Mouse (Mus musculus) cerebellum, adult 2 months (tissue): ENCODE data around the gene Arglu1. TPM values are rescaled to one million over a fixed set of nuclear protein-coding genes. Genes with fewer than 3 reads are reported as not detected.

ENCODE experiments used
- DNase-seq, 2 experiments: peaks; one replicate each; pipeline ENCODE4 v3.0.0; 2021
- H3K27ac ChIP-seq: fragments of 200-500 bp; 2 replicates; pipeline ENCODE4 v1.5.1; 2012; ENCODE audit warnings: low read length, control low read depth, inconsistent platforms; ENCODE audit not compliant: insufficient read depth
- H3K27me3 ChIP-seq: fragments of 200-500 bp; 2 replicates; pipeline ENCODE4 v1.6.1; 2012; ENCODE audit warnings: inconsistent platforms, mild to moderate bottlenecking, low read length, moderate library complexity; ENCODE audit not compliant: control insufficient read depth, insufficient read depth
- H3K4me1 ChIP-seq: fragments of 200-500 bp; 2 replicates; pipeline ENCODE4 v1.6.1; 2011; ENCODE audit warnings: low read length; ENCODE audit not compliant: control insufficient read depth, insufficient read depth
- H3K4me3 ChIP-seq: fragments of 200-500 bp; replicated peaks from 2 replicates; pipeline ENCODE3; 2011; ENCODE audit warnings: mild to moderate bottlenecking, low read depth, low read length, control low read depth; ENCODE audit not compliant: insufficient read depth
- CTCF ChIP-seq: fragments of 200-500 bp; IDR thresholded peaks from 2 replicates; pipeline ENCODE4 v1.5.1; 2011; ENCODE audit warnings: low read depth, mild to moderate bottlenecking, control low read depth, low read length, moderate library complexity, borderline replicate concordance; ENCODE audit not compliant: insufficient read depth
- POLR2A ChIP-seq: fragments of 200-500 bp; IDR thresholded peaks from 2 replicates; pipeline ENCODE4 v1.6.1; 2011; ENCODE audit warnings: low read length, control low read depth, borderline replicate concordance; ENCODE audit not compliant: insufficient read depth
- WGBS: fragments of 180-500 bp; shearing (Covaris S2); methylation state at CpG from one replicate; pipeline ENCODE4 v1.1.7; 2018; 5-methylcytosine and 5-hydroxymethylcytosine counted together
- polyA plus RNA-seq: library from polyadenylated mRNA; depleted of rRNA; stranded (reverse); fragments of >200 nt; gene quantifications from 2 replicates; pipeline ENCODE4 v1.2.3, GENCODE M21; 2012; rRNA removed

Arglu1 gene
- polyA plus RNA-seq, result 106 and 109 TPM in 2 replicates

- WGBS, result under 1% methylated on average over 81 of the region's 81 CpGs
- peak; percentile 95 to 97 for DNase-seq
- no peak for TF ChIP-seq CTCF
- TF ChIP-seq POLR2A, result peak; percentile 71
- Histone ChIP-seq H3K27me3 (0 out of 2 replicates have a peak, but pooled peaks cover 2% of the 10 kb centered on the region), H3K4me3 (peak within 1 kb of the TSS; percentile 86), H3K27ac (peak within 1 kb of the TSS; percentile 31; the same call in 1 of the 2 replicates), H3K4me1 (peaks cover 6% of the 10 kb centered on the region; the same call in 1 of the 2 replicates)
Observed at GRCm38 (mm10) chr8:8690146-8691092, at the start of gene Arglu1. Arglu1 (minus strand) TSS chr8:8690521.

DNA sequence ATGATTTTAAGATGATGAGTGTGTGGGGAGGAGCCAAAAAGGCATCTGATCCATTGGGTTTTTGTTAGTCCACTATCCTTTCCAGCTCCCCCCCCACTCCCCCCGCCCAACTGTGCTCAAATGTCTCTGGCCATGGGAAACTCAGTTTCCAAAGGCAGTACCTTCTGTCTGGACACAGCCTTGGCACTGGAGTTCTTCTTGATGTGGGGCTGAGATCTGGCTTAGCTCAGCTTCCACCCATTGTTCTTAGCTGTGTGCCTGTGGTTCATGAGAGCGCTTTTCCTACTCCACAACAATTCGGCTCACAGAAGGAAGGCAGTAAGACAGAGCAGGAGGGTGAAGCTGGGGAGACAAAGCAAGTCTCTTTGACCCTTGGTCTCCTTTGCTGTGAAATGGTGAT lies 47.0 kb upstream of the Arglu1 start:
- no peak for DNase-seq
- H3K4me3 ChIP-seq, result no peak overlapping the region
- WGBS, result 76% methylated on average over 3 of the region's 3 CpGs
- no peak overlapping the region for H3K27ac ChIP-seq
- TF ChIP-seq POLR2A, result no peak
- no peak for TF ChIP-seq CTCF
- no peaks in the 10 kb centered on the region for H3K27me3 ChIP-seq
- no peaks in the 10 kb centered on the region for H3K4me1 ChIP-seq

- H3K4me1 ChIP-seq, result no peaks in the 10 kb centered on the region
- DNase-seq, result no peak
- WGBS, result 83% methylated on average over 8 of the region's 8 CpGs
- H3K27me3 ChIP-seq, result no peaks in the 10 kb centered on the region
- H3K4me3 ChIP-seq, result no peak overlapping the region
- no peak for TF ChIP-seq POLR2A
- no peak for TF ChIP-seq CTCF
- H3K27ac ChIP-seq, result no peak overlapping the region
Observed at GRCm38 (mm10) chr8:8736826-8737225, 46.5 kb upstream of the Arglu1 start.

DNA sequence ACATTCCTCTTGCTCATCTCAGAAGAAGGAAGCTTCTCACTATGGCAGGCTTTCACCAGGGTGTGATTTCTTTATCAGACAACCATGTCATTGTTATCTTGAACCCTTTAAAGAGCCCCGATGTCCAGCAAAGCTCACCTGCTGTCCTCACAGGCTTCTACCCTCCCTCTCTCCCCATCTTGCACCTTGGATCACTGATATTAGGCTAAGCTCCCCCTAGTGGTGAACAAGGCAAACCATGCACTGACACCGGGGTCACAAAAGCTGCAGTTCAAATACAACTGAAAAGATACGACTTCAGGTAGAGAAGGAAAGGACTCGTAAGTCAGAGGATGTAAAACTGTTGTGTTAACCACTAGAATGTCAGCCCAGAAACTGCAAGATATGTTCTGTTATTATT lies 43.5 kb upstream of the Arglu1 start:
- TF ChIP-seq CTCF (peak; percentile 49; the same call in 1 of the 2 replicates), POLR2A (no peak)
- Histone ChIP-seq H3K4me3 (no peak overlapping the region), H3K4me1 (no peaks in the 10 kb centered on the region), H3K27me3 (no peaks in the 10 kb centered on the region), H3K27ac (no peak overlapping the region)
- WGBS, result 37% methylated on average over 4 of the region's 4 CpGs
- peak; percentile 12 to 18 for DNase-seq

- no peak overlapping the region for H3K27ac ChIP-seq
- H3K4me1 ChIP-seq, result no peaks in the 10 kb centered on the region
- no peak for DNase-seq
- no peak for TF ChIP-seq CTCF
- TF ChIP-seq POLR2A, result no peak
- 88% methylated on average over 2 of the region's 2 CpGs for WGBS
- no peaks in the 10 kb centered on the region for H3K27me3 ChIP-seq
- H3K4me3 ChIP-seq, result no peak overlapping the region
Observed at GRCm38 (mm10) chr8:8728643-8729042, 38.3 kb upstream of the Arglu1 start.

- TF ChIP-seq POLR2A (no peak), CTCF (no peak)
- WGBS, result 61% methylated on average over 2 of the region's 2 CpGs
- H3K27ac ChIP-seq, result no peak overlapping the region
Observed at GRCm38 (mm10) chr8:8726547-8726946, 36.2 kb upstream of the Arglu1 start.

GRCm38 (mm10) chr8:8704813-8705212 lies 14.5 kb upstream of the Arglu1 start:
- H3K4me3 ChIP-seq, result no peak overlapping the region
- no peak for DNase-seq
- H3K27me3 ChIP-seq, result no peaks in the 10 kb centered on the region
- TF ChIP-seq POLR2A, result no peak
- no peaks in the 10 kb centered on the region for H3K4me1 ChIP-seq
- WGBS, result 83% methylated on average over 9 of the region's 9 CpGs
- H3K27ac ChIP-seq, result no peak overlapping the region

More at GRCm38 (mm10) chr8:8726547-8726946, 36.2 kb upstream of the Arglu1 start:
- Histone ChIP-seq H3K4me1 (no peaks in the 10 kb centered on the region), H3K27me3 (no peaks in the 10 kb centered on the region), H3K4me3 (no peak overlapping the region)
- DNase-seq, result no peak

DNA sequence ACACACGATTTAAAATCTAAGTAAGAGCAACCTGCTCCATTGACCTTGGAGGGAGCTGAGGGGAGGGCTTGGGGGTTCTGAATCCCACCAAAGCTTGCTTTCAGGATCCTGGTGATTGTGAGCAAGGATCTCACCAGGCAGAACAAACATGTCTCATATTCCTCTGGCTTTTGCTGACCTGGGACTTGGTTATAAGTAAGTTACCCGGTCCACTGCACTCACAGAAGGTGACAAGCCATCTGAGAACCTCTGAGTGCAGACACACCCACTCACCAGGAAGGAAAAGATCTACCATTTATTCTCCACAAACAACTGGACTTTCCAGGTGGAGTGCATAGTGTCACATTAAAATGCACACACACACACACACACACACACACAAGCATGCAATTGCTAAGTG lies 13.3 kb upstream of the Arglu1 start:
- Histone ChIP-seq H3K4me1 (no peaks in the 10 kb centered on the region), H3K27ac (no peak overlapping the region), H3K4me3 (no peak overlapping the region), H3K27me3 (no peaks in the 10 kb centered on the region)
- no peak for TF ChIP-seq CTCF
- TF ChIP-seq POLR2A, result no peak
- WGBS, result 74% methylated on average over 2 of the region's 2 CpGs
- DNase-seq, result no peak
